Mouse (Mus musculus) intestine, embryonic 15.5 days (tissue): ENCODE results near the gene Olfr605. TPM values are rescaled to one million over a fixed set of nuclear protein-coding genes. Genes with fewer than 3 reads are reported as not detected.
"Not testable (repeated sequence)": the region's sequence is repeated elsewhere in the genome, so short reads cannot be mapped to it uniquely, and the experiment has no call there.

Experiments
- ATAC-seq: fragments of 200-750 bp; cut with Nextera tagmentation; 2 replicates; pipeline ENCODE4 v1.8.0; 2017; ENCODE audit warnings: moderate TSS enrichment, moderate library complexity
- H3K27ac ChIP-seq: fragments of 300-500 bp; sonication (generic); 2 replicates; pipeline ENCODE4 v1.5.1; 2015; ENCODE audit warnings: mild to moderate bottlenecking, inconsistent platforms
- H3K27me3 ChIP-seq: fragments of 300-500 bp; sonication (generic); replicated peaks from 2 replicates; pipeline ENCODE4 v1.6.1; 2015; ENCODE audit warnings: inconsistent platforms
- H3K36me3 ChIP-seq: fragments of 300-500 bp; sonication (generic); 2 replicates; pipeline ENCODE4 v1.6.1; 2015; ENCODE audit warnings: inconsistent platforms
- H3K4me1 ChIP-seq: fragments of 300-500 bp; sonication (generic); replicated peaks from 2 replicates; pipeline ENCODE4 v1.6.1; 2015; ENCODE audit warnings: inconsistent platforms
- H3K4me2 ChIP-seq: fragments of 300-500 bp; sonication (generic); replicated peaks from 2 replicates; pipeline ENCODE4 v1.6.1; 2015; ENCODE audit warnings: mild to moderate bottlenecking, inconsistent platforms
- H3K4me3 ChIP-seq: fragments of 300-500 bp; sonication (generic); replicated peaks from 2 replicates; pipeline ENCODE4 v1.5.1; 2015; ENCODE audit warnings: inconsistent platforms
- H3K9ac ChIP-seq: fragments of 300-500 bp; sonication (generic); 2 replicates; pipeline ENCODE4 v1.6.1; 2015; ENCODE audit warnings: inconsistent platforms
- H3K9me3 ChIP-seq: fragments of 300-500 bp; sonication (generic); 2 replicates; pipeline ENCODE4 v1.6.1; 2016; ENCODE audit warnings: inconsistent platforms
- WGBS: fragments of 180-500 bp; shearing (Covaris S2); methylation state at CpG from one replicate; pipeline ENCODE4 v1.1.7; 2015; 5-methylcytosine and 5-hydroxymethylcytosine counted together
- polyA plus RNA-seq: library from polyadenylated mRNA; unstranded; fragments of >200 nt; fragmentation: Nextera tagmentation; extraction: Ambion mirVana; gene quantifications from 2 replicates; pipeline ENCODE4 v1.2.1, GENCODE M21; 2015

Olfr605 gene
- polyA plus RNA-seq = not detected in 2 replicates

DNA sequence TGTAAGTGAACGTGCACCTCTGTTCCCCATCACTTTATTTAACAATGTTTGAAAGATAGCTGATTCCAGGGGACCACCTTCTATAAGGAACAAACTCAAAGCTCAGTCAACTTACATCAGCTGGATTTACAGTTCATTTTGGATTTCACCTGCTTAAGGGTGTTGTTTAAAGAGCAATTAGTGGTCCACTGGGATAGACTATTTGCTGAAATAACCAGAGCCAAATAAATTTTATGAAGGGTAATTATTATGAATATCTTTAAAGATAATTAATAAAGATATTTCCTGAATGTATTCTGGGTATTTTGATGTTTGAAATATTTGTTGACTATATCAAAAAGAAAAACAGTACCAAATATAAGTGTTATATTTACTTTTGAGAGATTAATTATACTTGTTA lies at the start of gene Olfr605:
Gene Olfr605, minus strand, starts transcription at position 101 of the 400 bp plus-strand sequence.
- Histone ChIP-seq H3K27ac (no peak within 1 kb of the TSS), H3K4me2 (no peak within 1 kb of the TSS), H3K27me3 (no peaks in the 10 kb centered on the region), H3K4me3 (no peak within 1 kb of the TSS), H3K36me3 (no peaks in the 10 kb centered on the region), H3K4me1 (no peaks in the 10 kb centered on the region), H3K9ac (no peak within 1 kb of the TSS), H3K9me3 (no peaks in the 10 kb centered on the region)
- ATAC-seq = no peak
- WGBS = 85% methylated on average over 1 of the region's 1 CpGs

GRCm38 (mm10) chr7:103477106-103477505 lies 31.9 kb upstream of the Olfr605 start:
- WGBS = 78% methylated on average over 9 of the region's 9 CpGs
- not testable (repeated sequence) for ATAC-seq, H3K27me3 ChIP-seq, H3K4me1 ChIP-seq, H3K4me3 ChIP-seq, H3K36me3 ChIP-seq, H3K27ac ChIP-seq, H3K4me2 ChIP-seq, H3K9ac ChIP-seq, H3K9me3 ChIP-seq

- Histone ChIP-seq H3K27ac (no peak within 1 kb of the TSS), H3K4me2 (no peak within 1 kb of the TSS)
These were observed 24.3 kb upstream of the Olfr605 start, which contains the start of gene Olfr608 for GRCm38 (mm10) chr7:103469577-103469976. Gene Olfr608, plus strand, starts transcription at chr7:103469877.

DNA sequence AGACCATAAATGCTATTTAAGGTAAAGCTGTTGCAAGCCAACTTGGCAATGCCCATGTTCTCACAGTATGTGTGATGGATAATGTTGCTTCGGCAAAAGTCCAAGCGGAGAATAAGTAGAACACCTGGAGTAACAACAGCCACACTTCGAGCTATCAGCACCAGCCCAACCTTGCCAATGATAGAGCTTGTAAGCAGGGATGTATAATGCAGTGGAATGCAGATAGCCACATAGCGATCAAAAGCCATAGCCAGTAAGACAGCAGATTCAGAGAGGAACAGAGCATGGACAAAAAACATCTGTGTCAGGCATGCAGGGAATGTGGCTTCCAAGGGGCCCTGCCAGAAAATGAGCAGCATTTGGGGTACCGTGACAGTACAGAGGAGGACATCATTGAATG lies 15.4 kb upstream of the Olfr605 start:
- ATAC-seq = no peak

More at GRCm38 (mm10) chr7:103469577-103469976, 24.3 kb upstream of the Olfr605 start, which contains the start of gene Olfr608:
- ATAC-seq = no peak
- Histone ChIP-seq H3K9ac (no peak within 1 kb of the TSS), H3K9me3 (no peaks in the 10 kb centered on the region), H3K36me3 (no peaks in the 10 kb centered on the region), H3K4me1 (no peaks in the 10 kb centered on the region), H3K4me3 (no peak within 1 kb of the TSS), H3K27me3 (no peaks in the 10 kb centered on the region)

GRCm38 (mm10) chr7:103448746-103449145 lies 3.5 kb upstream of the Olfr605 start, which contains the start of gene Olfr606:
Gene Olfr606, plus strand, starts transcription at chr7:103449046.
- ATAC-seq = no peak
- H3K4me3 ChIP-seq = no peak within 1 kb of the TSS
- no peaks in the 10 kb centered on the region for H3K4me1 ChIP-seq
- no peak within 1 kb of the TSS for H3K4me2 ChIP-seq
- no peak within 1 kb of the TSS for H3K27ac ChIP-seq
- WGBS = 89% methylated on average over 2 of the region's 2 CpGs
- H3K36me3 ChIP-seq = no peaks in the 10 kb centered on the region
- H3K9me3 ChIP-seq = no peaks in the 10 kb centered on the region
- no peak within 1 kb of the TSS for H3K9ac ChIP-seq
- no peaks in the 10 kb centered on the region for H3K27me3 ChIP-seq

More for the DNA sequence above, 15.4 kb upstream of the Olfr605 start:
- Histone ChIP-seq H3K9me3 (no peaks in the 10 kb centered on the region), H3K27me3 (no peaks in the 10 kb centered on the region), H3K9ac (no peak overlapping the region), H3K4me1 (no peaks in the 10 kb centered on the region), H3K4me2 (no peak overlapping the region), H3K4me3 (no peak overlapping the region), H3K27ac (no peak overlapping the region), H3K36me3 (no peaks in the 10 kb centered on the region)
- 85% methylated on average over 5 of the region's 5 CpGs for WGBS

DNA sequence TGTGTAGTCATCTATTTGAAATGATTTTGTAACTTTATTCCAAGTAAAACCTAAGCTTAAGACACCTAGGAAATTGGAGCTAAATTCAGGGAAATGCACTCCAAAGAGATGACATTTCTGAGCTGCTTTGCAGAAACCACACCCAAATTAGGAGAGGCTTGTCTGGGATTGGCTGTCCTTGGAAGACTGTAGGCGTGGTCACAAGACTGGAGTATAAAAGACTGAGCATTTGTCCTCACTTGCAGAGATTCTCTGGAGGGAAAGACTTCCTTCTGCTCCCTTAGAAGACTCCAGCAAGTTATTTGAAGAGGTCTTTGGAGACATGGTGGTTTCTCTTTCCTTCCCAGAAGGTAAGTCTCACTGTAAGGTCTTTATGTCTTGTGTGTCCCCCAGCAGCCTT lies 30.5 kb downstream of the Olfr605 start, which contains the start of gene Usp17lc:
Gene Usp17lc, plus strand, starts transcription at position 301 of the 400 bp plus-strand sequence.
- not testable (repeated sequence) for H3K4me3 ChIP-seq, H3K27me3 ChIP-seq, H3K4me2 ChIP-seq, H3K27ac ChIP-seq, ATAC-seq, H3K9ac ChIP-seq, H3K9me3 ChIP-seq, H3K4me1 ChIP-seq, H3K36me3 ChIP-seq
- 61% methylated on average over 1 of the region's 1 CpGs for WGBS

- H3K4me2 ChIP-seq, H3K4me1 ChIP-seq, H3K9me3 ChIP-seq, H3K27ac ChIP-seq, H3K27me3 ChIP-seq, H3K36me3 ChIP-seq, H3K9ac ChIP-seq, H3K4me3 ChIP-seq: not testable (repeated sequence)
- 54% methylated on average over 3 of the region's 3 CpGs for WGBS
- ATAC-seq = peak; percentile 83
These were observed 38.7 kb downstream of the Olfr605 start for GRCm38 (mm10) chr7:103406521-103407055.

GRCm38 (mm10) chr7:103398981-103399380 lies 46.3 kb downstream of the Olfr605 start:
- Histone ChIP-seq H3K4me3 (no peak overlapping the region), H3K27ac (no peak overlapping the region), H3K27me3 (no peaks in the 10 kb centered on the region), H3K36me3 (no peaks in the 10 kb centered on the region), H3K9me3 (no peaks in the 10 kb centered on the region), H3K4me1 (no peaks in the 10 kb centered on the region), H3K9ac (no peak overlapping the region), H3K4me2 (no peak overlapping the region)
- ATAC-seq = no peak
- 26% methylated on average over 1 of the region's 1 CpGs for WGBS

DNA sequence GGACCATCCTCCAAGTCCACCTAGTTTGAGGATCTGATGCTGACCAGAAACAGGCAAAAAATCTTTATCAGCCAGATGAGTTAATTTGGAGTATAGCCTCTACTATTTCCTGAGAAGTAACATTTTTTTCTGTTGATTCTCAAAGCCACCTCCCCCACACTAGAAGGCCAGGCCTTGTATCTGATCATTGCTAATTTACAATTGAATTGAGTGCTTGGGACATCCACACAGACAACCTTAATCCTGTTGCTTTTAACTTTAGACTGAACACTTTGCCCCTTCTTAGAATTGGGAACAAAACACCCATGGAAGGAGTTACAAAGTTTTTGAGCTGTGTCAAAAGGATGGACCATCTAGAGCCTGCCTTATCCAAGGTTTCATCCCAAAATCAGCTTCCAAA lies 47.5 kb downstream of the Olfr605 start:
- Histone ChIP-seq H3K4me3 (no peak overlapping the region), H3K9ac (no peak overlapping the region), H3K4me1 (no peaks in the 10 kb centered on the region), H3K4me2 (no peak overlapping the region), H3K27me3 (no peaks in the 10 kb centered on the region), H3K9me3 (no peaks in the 10 kb centered on the region), H3K36me3 (no peaks in the 10 kb centered on the region), H3K27ac (no peak overlapping the region)
- ATAC-seq = no peak

Other genes with a start within 250 kb of the Olfr605 start
- not detected in 2 replicates for gene Olfr593, start 233.6 kb downstream of the Olfr605 start, polyA plus RNA-seq
- not detected in 2 replicates for gene Olfr594, start 228.4 kb downstream of the Olfr605 start, polyA plus RNA-seq
- gene Usp17ld, start 192.9 kb downstream of the Olfr605 start, polyA plus RNA-seq = not detected in 2 replicates
- gene Olfr596, start 139.8 kb downstream of the Olfr605 start, polyA plus RNA-seq = not detected in 2 replicates
- gene Olfr597, start 129.1 kb downstream of the Olfr605 start, polyA plus RNA-seq = not detected in 2 replicates
- gene Olfr598, start 121.9 kb downstream of the Olfr605 start, polyA plus RNA-seq = not detected in 2 replicates
- not detected in 2 replicates for gene Olfr599, start 109.5 kb downstream of the Olfr605 start, polyA plus RNA-seq
- gene Olfr600, start 95.8 kb downstream of the Olfr605 start, polyA plus RNA-seq = not detected in 2 replicates
- not detected in 2 replicates for gene Olfr601, start 82.8 kb downstream of the Olfr605 start, polyA plus RNA-seq
- not detected in 2 replicates for gene Olfr603, start 59.3 kb downstream of the Olfr605 start, polyA plus RNA-seq
- gene Usp17lc, start 30.4 kb downstream of the Olfr605 start, polyA plus RNA-seq = not detected in 2 replicates
- not detected in 2 replicates for gene Olfr606, start 3.6 kb upstream of the Olfr605 start, polyA plus RNA-seq
- not detected in 2 replicates for gene Olfr607, start 18.7 kb upstream of the Olfr605 start, polyA plus RNA-seq
- not detected in 2 replicates for gene Olfr608, start 24.4 kb upstream of the Olfr605 start, polyA plus RNA-seq
- not detected in 2 replicates for gene Olfr609, start 52.6 kb upstream of the Olfr605 start, polyA plus RNA-seq
- gene Olfr610, start 66.7 kb upstream of the Olfr605 start, polyA plus RNA-seq = not detected in 2 replicates
- not detected in 2 replicates for gene Olfr611, start 75.4 kb upstream of the Olfr605 start, polyA plus RNA-seq
- not detected in 2 replicates for gene Olfr612, start 97.3 kb upstream of the Olfr605 start, polyA plus RNA-seq
- gene Olfr613, start 102.6 kb upstream of the Olfr605 start, polyA plus RNA-seq = not detected in 2 replicates
- gene Olfr615, start 110.6 kb upstream of the Olfr605 start, polyA plus RNA-seq = not detected in 2 replicates
- not detected in 2 replicates for gene Olfr616, start 123.7 kb upstream of the Olfr605 start, polyA plus RNA-seq
- not detected in 2 replicates for gene Olfr617, start 127.6 kb upstream of the Olfr605 start, polyA plus RNA-seq
- gene Olfr618, start 144.7 kb upstream of the Olfr605 start, polyA plus RNA-seq = not detected in 2 replicates
- gene Olfr619, start 155.1 kb upstream of the Olfr605 start, polyA plus RNA-seq = not detected in 2 replicates
- not detected in 2 replicates for gene Olfr620, start 167.1 kb upstream of the Olfr605 start, polyA plus RNA-seq
- gene Olfr622, start 197.3 kb upstream of the Olfr605 start, polyA plus RNA-seq = not detected in 2 replicates
- gene Olfr623, start 218.3 kb upstream of the Olfr605 start, polyA plus RNA-seq = not detected in 2 replicates
- gene Olfr624, start 225.8 kb upstream of the Olfr605 start, polyA plus RNA-seq = 0.03 TPM in 1 of 2 replicates, not detected in the other
- gene Olfr625-ps1, start 237.3 kb upstream of the Olfr605 start, polyA plus RNA-seq = not detected in 2 replicates